Mouse (Mus musculus): ENCODE data around the gene Kpna6.

- TF ChIP-seq GATA1 (IDR thresholded peaks at IDR 0.05; ENCODE audit: borderline replicate concordance, low read length) (no peak), FLI1 (IDR thresholded peaks at IDR 0.05; ENCODE audit: low read length) (no peak)
Observed at GRCm38 (mm10) chr4:129617121-129617641, 55.4 kb downstream of the Kpna6 start.

All from megakaryocyte, embryonic 14.5 days (primary cell).